Mouse (Mus musculus): ENCODE data around the gene Npnt.

GRCm38 (mm10) chr3:132949380-132949790 lies 706 bp downstream of the Npnt start:
- TF ChIP-seq EP300 (IDR thresholded peaks at IDR 0.05; ENCODE audit: low read depth) (no peak), CTCF (IDR thresholded peaks at IDR 0.05; ENCODE audit: low read depth) (no peak)

All from liver, embryonic 14.5 days (tissue).